Mouse (Mus musculus) heart, postnatal 14 days (tissue): ENCODE measurements around the gene Zbtb44. TPM values are rescaled to one million over a fixed set of nuclear protein-coding genes. Genes with fewer than 3 reads are reported as not detected.

Experiments
- DNase-seq, 2 experiments: peaks; one replicate each; pipeline ENCODE4 v3.0.0; 2021 to 2022
- intact Hi-C: fragments of 180-260 bp; cut with DNase I; formaldehyde crosslinking; loops from one replicate; pipeline ENCODE4 v1.15.1; 2025
- total RNA-seq, 2 experiments: library from RNA; stranded (reverse); gene quantifications; 2 replicates each; pipeline ENCODE4 v1.2.3; 2021

The Zbtb44 gene
- total RNA-seq, 2 experiments from 2014 or later, result 29.8 to 33.8 TPM

DNA sequence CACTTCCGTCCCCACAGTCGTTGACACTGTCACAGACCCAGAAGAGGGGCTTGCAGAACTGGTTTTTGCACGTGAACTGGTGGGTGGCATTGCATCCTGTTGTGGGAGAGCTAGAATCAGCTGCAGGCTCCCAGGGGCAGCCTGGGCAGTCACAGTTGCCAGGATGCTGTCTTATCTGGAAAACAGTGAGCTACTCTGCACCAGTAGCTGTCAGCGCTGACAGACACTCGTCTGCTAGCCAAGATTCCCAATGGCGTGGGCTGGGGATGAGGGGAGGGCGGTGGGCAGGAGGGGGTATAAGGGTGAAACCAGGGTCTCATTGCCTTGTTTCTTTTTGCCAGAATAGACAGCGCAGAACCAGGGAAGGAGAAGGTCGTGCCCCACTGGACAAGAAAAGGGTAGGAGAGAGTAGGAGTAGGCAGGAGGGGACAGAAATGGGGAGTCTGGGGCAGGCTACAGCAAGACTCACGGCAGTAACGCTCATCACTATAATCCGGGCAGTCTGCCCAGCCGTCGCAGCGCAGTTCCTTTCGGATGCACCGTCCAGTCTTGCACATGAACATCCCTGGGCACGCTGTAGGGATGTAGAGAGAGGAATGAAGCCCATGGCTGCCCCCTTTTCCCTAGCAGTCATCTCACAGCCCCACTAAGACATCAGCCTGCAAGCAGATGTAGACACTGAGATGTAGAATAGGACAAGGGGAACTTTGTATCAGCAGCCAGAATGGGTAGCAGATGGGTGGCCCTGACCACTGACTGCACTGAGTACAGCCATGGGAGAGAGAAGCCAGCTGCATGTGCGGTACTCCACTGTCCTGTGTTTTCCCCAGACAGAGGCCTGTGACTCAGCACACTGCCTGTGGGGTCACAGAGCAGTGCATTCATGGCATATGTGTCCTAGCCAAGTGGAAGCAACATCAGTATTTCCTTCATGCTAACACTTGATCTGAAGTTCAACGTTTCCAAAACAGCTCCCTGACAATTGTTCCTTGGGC lies 66.9 kb downstream of the Zbtb44 start:
- peak in 1 of 2 experiments; percentile 18 for DNase-seq

DNA sequence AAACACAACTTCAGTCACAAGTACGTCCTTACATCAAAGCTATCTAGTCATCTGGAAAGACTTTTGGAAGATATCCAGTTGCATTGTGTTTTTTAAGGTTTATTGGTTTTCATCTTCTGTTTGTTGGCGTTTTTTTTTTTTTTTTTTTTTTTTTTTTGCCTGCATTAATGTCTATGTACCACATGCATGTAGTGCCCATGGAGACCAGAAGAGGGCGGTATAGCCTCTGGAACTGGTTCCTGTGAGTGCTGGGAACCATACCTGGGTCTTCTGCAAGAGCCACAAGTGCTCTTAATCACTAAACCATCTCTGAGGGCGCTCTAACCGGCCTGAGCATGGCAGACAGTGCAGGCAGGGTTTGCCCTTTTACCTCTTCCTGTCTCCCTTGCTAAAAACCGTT lies 67.7 kb downstream of the Zbtb44 start:
- intact Hi-C loops, result no loop called here
- DNase-seq, result no peak

More for the DNA sequence above, 66.9 kb downstream of the Zbtb44 start:
- intact Hi-C loops, result no loop called here

DNA sequence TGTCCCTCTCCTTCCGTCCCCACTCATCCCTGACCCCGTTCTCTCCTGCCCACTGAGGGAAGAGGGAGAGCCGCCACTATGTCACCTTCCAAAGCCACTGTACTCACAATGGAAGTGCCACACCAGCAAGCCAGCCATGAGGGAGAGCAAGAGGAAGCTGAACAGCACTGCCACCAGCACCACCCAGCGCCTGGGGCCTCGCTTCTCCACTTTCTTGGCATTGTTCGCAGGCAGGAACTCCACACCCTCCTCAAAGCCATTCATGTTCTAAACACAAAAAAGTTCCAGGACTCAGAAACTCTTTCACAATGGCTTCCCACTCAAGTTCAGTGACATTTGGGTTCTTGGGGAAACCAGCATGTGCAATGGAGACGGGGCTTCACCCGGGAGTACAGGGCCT lies 78.0 kb downstream of the Zbtb44 start:
- intact Hi-C loops, result no loop called here
- DNase-seq, result no peak

DNA sequence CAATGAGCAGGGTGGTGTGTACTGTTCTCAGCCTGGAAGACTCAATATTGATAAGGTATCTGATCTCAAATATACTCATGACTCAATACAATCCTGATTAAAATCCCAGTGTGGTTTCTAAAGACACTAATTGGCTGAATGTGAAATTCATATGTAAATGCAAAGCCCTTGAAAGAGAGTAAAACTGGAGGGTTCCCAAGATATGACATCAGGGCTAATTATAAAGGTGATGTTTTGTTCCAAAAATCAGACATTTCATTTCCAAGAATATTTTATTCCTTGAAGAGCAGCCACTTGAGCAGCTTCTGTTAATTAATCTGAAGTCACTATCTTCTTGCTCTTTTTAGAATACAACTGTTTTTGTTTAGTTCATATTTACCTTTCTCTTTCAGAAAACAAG lies 85.1 kb downstream of the Zbtb44 start:
- DNase-seq, result no peak
- intact Hi-C loops, result no loop called here

DNA sequence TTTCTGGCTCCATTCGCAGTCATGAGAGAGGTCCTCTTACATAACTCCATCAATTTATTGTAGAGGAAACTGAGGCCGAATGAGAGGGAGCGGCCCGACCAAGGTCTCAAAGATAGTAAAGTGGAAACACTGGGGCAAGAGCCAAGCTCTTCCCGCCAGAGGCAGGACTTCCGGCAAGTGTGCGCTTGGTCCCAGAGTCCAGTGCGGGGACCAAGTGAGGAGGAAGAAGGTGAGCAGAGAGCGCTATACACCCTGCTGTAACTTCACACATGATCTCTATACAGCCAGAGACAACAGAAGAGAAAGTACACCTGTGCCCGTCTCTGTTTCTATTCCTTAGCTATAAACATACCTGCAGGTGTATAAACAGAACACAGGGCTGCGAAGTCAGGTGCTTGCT lies 86.6 kb downstream of the Zbtb44 start:
- no peak for DNase-seq
- intact Hi-C loops, result no loop called here

DNA sequence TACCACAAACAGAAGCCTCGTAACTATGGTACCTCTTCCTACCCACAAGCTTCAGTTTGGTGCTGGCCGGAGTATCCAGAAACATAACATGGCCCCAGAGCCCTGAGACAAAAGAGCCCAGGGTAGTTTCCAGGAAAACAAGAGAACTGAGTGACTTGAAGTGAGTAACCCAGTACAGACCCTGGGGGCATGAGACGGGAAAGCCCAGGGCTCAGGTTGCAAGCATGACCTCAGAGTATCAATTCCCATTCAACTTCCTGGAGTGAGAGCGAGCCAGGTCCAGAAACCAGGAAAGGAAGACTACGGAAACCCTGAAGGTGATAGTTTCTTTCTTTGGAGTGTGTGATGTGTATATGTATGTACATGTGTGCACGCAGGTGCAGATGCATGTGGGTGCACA lies 87.0 kb downstream of the Zbtb44 start:
- no peak for DNase-seq
- intact Hi-C loops, result no loop called here

DNA sequence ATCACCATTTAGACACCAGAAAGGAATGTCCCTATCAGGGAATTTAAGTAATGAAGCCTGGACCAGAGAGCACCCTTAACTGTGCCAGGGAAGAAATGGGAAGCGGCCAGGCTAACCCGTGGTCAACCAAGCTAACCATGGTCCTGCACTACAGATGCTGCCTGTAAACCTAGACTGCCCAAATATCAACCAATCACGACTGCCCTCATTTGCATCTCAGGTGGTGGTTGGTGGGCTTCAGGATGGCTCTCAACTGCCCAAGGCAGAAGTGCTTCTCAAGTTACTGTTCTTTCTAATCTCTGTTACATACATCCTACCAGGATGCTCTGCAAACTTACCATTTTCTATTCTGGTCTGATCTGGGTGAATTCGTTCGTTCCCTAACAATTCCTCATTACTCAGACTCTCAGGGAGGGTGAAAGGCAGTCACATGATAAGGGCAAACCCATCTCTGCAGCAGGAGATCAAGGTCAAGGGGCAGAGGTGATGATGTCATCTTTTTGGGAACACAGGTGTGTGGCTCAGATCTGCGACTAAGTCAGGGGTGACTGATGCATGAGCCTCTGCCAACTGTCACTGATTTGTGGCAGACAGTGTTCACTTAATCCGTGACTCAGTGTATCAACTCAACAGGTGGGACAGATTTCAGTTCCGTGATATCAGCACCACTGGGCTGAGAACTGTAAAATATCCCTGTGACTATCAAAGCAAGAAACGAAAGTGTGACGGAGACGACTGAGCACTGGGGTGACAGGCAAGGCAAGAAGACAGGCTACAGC lies 88.3 kb downstream of the Zbtb44 start:
- no peak for DNase-seq
- intact Hi-C loops, result no loop called here

DNA sequence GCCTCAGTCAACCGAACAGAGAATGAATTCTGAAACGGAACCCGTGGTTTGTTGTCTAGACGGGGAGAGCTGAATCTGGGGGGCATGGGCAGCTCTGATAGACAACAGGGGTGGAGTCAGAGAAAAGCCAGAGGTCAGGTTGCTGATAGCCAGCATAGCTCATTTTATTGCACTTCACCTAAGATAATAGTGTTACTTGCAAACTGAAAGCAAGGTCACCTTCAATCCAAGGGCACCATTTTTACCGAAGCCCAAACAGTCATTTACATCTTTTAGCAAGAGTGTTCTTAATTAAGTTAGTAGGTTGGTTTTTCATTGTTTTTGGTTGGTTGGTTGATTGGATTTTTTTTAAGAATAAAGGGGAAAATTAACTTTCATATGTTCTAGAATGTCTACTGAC lies 89.0 kb downstream of the Zbtb44 start:
- no peak for DNase-seq
- intact Hi-C loops, result no loop called here

DNA sequence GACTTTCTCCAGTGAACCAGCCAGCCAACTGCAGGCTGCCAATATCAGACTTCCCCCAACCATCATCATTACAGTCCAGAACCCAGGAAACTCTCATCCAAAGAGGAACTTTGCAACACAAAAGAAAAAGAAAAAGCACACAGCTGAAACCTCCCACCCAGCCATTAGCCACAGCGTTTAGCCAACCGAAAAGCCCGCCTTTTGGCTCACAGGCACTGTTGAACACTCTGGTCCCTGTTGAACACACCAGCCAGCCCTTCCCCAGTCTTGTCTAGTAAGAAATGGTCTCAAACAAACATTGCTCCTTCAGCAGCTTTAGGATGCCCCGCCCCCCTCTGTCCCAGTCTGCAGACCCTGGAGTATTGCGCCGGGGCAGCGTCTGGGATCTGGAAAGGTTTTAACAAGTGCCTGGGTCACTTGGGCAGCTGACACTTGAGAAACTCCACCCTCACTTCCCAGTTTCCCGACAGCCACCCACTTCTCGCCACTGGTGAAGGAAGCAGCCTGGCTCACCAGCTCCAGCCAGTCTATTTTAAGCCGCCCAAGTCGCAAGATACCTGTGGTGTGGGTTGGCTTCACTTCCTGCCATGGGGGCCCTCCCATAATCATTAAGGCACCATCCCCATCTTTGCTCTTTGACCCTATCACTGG lies 89.6 kb downstream of the Zbtb44 start:
- intact Hi-C loops, result no loop called here

DNA sequence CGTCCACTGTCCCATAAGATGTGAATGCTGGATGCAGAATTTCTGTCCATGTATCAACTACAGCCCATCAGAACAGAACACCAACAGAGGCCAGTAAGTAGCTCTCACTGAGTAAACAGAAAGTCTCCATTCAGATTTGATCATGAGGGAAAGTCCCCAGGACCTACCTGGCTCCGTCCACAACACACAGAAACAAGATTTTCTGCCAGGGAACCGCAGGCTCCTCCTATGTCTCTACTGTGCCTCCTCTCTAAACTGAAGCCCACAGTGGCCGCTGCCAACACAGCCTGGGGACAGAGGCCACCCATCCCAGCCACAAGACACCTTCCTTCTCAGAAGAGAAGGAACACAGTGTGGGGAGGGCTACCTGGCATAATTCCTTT lies 90.1 kb downstream of the Zbtb44 start:
- DNase-seq, result no peak
- intact Hi-C loops, result no loop called here

More for the DNA sequence above, 89.6 kb downstream of the Zbtb44 start:
- no peak for DNase-seq

DNA sequence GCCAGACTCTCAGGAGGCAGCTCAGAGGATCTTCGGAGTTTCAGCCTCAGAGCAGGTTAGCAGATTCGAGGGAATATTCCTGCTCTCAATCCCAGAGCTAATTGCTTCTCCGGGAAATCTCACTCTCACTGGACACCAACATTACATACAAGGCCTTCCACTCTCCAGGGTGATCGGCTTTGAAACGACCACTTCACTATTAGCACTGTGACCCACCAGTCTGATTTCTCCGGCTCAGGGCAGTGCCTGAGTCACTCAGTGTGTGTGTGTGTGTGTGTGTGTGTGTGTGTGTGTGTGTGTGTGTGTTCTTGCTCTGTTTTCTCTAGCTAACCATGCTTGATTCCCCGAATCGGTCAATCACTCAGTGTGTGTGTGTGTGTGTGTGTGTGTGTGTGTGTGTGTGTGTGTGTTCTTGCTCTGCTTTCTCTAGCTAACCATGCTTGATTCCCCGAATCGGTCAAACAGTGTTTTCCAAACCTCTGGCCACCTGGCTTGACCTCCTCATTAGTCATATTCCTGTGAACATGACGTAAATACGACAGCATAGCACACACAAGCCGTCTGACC lies 92.1 kb downstream of the Zbtb44 start:
- no peak for DNase-seq
- intact Hi-C loops, result no loop called here

Other genes starting within 250 kb of the Zbtb44 start
- gene Adamts15, start 108.2 kb upstream of the Zbtb44 start, total RNA-seq, result 10 to 100 TPM; 13.1 to 15.9 TPM
- 1 to 10 TPM; 4.4 to 6.8 TPM for gene Adamts8, start 88.1 kb upstream of the Zbtb44 start, total RNA-seq
- under 1 TPM; 0.34 to 0.36 TPM for gene St14, start 101.2 kb downstream of the Zbtb44 start, total RNA-seq
- gene Aplp2, start 181.2 kb downstream of the Zbtb44 start, total RNA-seq, result 100 to 1,000 TPM; 304 to 309 TPM
- gene Prdm10, start 249.9 kb downstream of the Zbtb44 start, total RNA-seq, result 1 to 10 TPM; 5.4 to 5.5 TPM